Mouse (Mus musculus) heart, embryonic 12.5 days (tissue): ENCODE results near the gene Zic5. TPM values are rescaled to one million over a fixed set of nuclear protein-coding genes. Genes with fewer than 3 reads are reported as not detected.
"Not testable (repeated sequence)": the region's sequence is repeated elsewhere in the genome, so short reads cannot be mapped to it uniquely, and the experiment has no call there.

Experiments
- ATAC-seq: fragments of 200-750 bp; cut with Nextera tagmentation; 2 replicates; pipeline ENCODE4 v1.8.0; 2017; ENCODE audit warnings: moderate TSS enrichment, moderate library complexity; ENCODE audit not compliant: insufficient number of reproducible peaks, low FRiP score
- H3K27ac ChIP-seq: fragments of 300-500 bp; sonication (generic); 2 replicates; pipeline ENCODE4 v1.5.1; 2016; ENCODE audit warnings: mild to moderate bottlenecking, moderate library complexity; ENCODE audit not compliant: poor library complexity, severe bottlenecking
- H3K27me3 ChIP-seq: fragments of 300-500 bp; sonication (generic); replicated peaks from 2 replicates; pipeline ENCODE4 v1.6.1; 2016; ENCODE audit warnings: mild to moderate bottlenecking, moderate library complexity
- H3K36me3 ChIP-seq: fragments of 300-500 bp; sonication (generic); 2 replicates; pipeline ENCODE4 v1.6.1; 2016; ENCODE audit warnings: mild to moderate bottlenecking, moderate library complexity
- H3K4me1 ChIP-seq: fragments of 300-500 bp; sonication (generic); replicated peaks from 2 replicates; pipeline ENCODE4 v1.6.1; 2016; ENCODE audit warnings: mild to moderate bottlenecking
- H3K4me2 ChIP-seq: fragments of 300-500 bp; sonication (generic); 2 replicates; pipeline ENCODE4 v1.6.1; 2016; ENCODE audit warnings: mild to moderate bottlenecking, moderate library complexity
- H3K4me3 ChIP-seq: fragments of 300-500 bp; sonication (generic); 2 replicates; pipeline ENCODE4 v1.5.1; 2016; ENCODE audit warnings: mild to moderate bottlenecking
- H3K9ac ChIP-seq: fragments of 300-500 bp; sonication (generic); 2 replicates; pipeline ENCODE4 v1.6.1; 2016; ENCODE audit warnings: mild to moderate bottlenecking, moderate library complexity
- H3K9me3 ChIP-seq: fragments of 300-500 bp; sonication (generic); replicated peaks from 2 replicates; pipeline ENCODE4 v1.6.1; 2016; ENCODE audit warnings: mild to moderate bottlenecking, moderate library complexity
- WGBS: fragments of 180-500 bp; shearing (Covaris S2); methylation state at CpG from one replicate; pipeline ENCODE4 v1.1.7; 2016; 5-methylcytosine and 5-hydroxymethylcytosine counted together
- polyA plus RNA-seq: library from polyadenylated mRNA; unstranded; fragments of >200 nt; fragmentation: Nextera tagmentation; extraction: Ambion mirVana; gene quantifications from 2 replicates; pipeline ENCODE4 v1.2.1, GENCODE M21; 2016

Gene Zic5
- polyA plus RNA-seq, 1 experiment from 2014 or later: 0.04 TPM

DNA sequence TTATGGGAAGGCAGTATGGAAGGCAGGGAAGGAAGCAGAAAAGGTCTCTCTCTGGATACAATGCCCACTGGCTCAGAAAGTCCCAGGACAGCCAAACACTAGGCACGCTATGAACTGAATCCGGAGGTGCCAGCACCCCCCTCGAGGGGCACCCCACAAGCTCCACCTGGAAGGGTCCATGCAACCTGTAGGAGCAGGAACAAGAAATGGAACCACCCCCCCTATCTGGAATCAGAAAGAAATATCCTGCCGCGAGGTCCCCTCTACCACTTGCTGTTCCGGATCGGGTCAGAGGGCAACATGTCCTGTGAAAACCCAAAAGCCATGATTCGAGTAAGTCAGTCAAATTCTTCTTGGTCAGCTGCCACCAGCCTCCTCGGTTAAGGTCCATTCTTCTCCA lies 3.5 kb downstream of the Zic5 start:
- 31% methylated on average over 9 of the region's 9 CpGs for WGBS
- no peaks in the 10 kb centered on the region for H3K9me3 ChIP-seq
- H3K27ac ChIP-seq: no peak overlapping the region
- H3K4me2 ChIP-seq: no peak overlapping the region
- ATAC-seq: no peak
- H3K36me3 ChIP-seq: no peaks in the 10 kb centered on the region
- no peak overlapping the region for H3K4me3 ChIP-seq
- H3K4me1 ChIP-seq: peaks cover 19% of the 10 kb centered on the region
- no peak overlapping the region for H3K9ac ChIP-seq
- peaks cover 72% of the 10 kb centered on the region for H3K27me3 ChIP-seq

DNA sequence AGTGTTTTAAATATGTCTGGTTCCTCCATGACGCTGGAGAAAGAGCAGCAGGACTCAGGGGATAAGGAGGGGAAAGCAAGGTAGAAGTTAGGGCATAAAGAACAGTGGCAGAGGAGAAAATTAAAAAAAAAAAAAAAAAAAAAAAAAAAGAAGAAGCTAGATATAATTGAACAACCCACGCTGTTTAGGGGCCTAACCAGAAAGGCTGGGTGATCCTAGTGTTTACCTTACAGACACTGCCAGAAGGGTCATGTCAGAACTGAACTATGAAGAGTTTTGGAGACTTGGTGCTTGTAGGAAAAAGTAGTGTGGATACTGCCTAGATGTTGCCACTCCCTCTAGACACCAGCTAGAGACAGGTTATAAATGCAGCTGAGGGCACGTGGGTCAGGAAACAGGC lies 4.0 kb downstream of the Zic5 start:
- WGBS: 53% methylated on average over 3 of the region's 3 CpGs
- H3K27ac ChIP-seq: no peak overlapping the region
- no peaks in the 10 kb centered on the region for H3K36me3 ChIP-seq
- H3K4me3 ChIP-seq: no peak overlapping the region
- no peaks in the 10 kb centered on the region for H3K9me3 ChIP-seq
- no peak overlapping the region for H3K9ac ChIP-seq
- no peak overlapping the region for H3K4me2 ChIP-seq
- H3K4me1 ChIP-seq: peaks cover 19% of the 10 kb centered on the region
- H3K27me3 ChIP-seq: peaks cover 68% of the 10 kb centered on the region
- no peak for ATAC-seq

DNA sequence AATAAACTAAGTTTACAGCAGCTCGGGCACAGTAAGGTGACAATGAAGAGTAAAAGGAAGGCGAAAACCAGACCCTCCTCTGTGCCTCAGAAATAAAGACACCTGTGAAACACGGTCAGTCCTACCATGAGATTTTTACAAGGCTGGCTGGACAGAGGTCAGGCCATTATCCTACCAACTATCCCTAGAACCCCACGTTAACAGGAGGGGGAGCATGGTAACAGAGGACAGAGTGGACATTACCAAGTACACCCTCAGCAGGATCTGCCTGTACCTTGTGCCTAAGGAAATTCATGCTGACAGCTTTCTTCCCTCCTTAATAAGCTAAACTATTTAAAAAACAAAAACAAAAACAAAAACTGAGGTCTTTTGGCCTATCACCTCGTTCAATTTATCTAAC lies 5.3 kb downstream of the Zic5 start:
- H3K27me3 ChIP-seq: peaks cover 67% of the 10 kb centered on the region
- H3K4me2 ChIP-seq: no peak overlapping the region
- no peak overlapping the region for H3K9ac ChIP-seq
- H3K4me3 ChIP-seq: no peak overlapping the region
- H3K9me3 ChIP-seq: no peaks in the 10 kb centered on the region
- H3K4me1 ChIP-seq: peaks cover 16% of the 10 kb centered on the region
- no peaks in the 10 kb centered on the region for H3K36me3 ChIP-seq
- H3K27ac ChIP-seq: no peak overlapping the region
- 57% methylated on average over 5 of the region's 5 CpGs for WGBS
- no peak for ATAC-seq

DNA sequence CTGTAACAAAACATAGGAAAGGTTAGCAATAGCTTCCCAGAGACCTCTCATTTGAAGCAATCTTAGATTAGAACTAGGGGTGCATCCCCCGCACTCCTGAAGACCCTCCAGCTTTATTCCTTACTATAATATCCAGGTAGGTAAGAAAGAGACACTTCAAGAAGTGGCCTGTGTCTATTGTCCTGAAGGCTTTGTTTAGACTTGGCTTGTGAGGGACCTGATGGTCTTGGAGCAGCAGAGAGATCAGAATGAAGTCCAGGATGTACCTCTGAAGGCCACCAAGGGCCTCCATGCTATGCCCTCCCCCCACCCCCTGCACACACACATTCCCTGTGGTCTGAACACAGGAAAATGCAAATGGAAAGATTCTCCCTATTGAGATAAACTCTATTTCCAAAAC lies 5.7 kb downstream of the Zic5 start:
- peaks cover 12% of the 10 kb centered on the region for H3K4me1 ChIP-seq
- H3K27ac ChIP-seq: no peak overlapping the region
- no peaks in the 10 kb centered on the region for H3K36me3 ChIP-seq
- H3K4me2 ChIP-seq: no peak overlapping the region
- H3K4me3 ChIP-seq: no peak overlapping the region
- H3K9ac ChIP-seq: no peak overlapping the region
- ATAC-seq: no peak
- H3K27me3 ChIP-seq: peaks cover 67% of the 10 kb centered on the region
- WGBS: 84% methylated on average over 1 of the region's 1 CpGs
- H3K9me3 ChIP-seq: no peaks in the 10 kb centered on the region

DNA sequence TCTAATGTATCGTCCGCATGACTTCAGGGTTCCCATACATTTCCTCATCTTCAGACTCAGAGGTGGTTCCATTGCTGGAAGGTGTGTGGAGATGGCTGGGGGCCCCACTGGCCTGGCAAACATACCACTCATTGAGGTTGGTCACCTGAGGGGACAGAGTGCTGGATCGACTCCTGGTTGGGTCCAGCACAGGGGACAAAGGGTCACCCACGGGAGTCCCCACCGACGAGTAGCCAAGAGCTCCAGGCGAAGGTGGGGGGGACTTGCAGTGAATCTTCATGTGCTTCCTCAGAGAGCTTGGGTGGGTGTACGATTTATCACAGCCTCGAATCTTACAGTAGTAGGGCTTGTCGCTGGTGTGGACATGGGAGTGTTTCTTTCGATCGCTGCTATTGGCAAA lies 6.1 kb downstream of the Zic5 start:
- not testable (repeated sequence) for ATAC-seq, H3K4me3 ChIP-seq, H3K27ac ChIP-seq, H3K4me2 ChIP-seq, H3K9ac ChIP-seq, H3K36me3 ChIP-seq, H3K9me3 ChIP-seq, H3K4me1 ChIP-seq
- WGBS: 81% methylated on average over 10 of the region's 12 CpGs
- H3K27me3 ChIP-seq: peaks cover 66% of the 10 kb centered on the region

DNA sequence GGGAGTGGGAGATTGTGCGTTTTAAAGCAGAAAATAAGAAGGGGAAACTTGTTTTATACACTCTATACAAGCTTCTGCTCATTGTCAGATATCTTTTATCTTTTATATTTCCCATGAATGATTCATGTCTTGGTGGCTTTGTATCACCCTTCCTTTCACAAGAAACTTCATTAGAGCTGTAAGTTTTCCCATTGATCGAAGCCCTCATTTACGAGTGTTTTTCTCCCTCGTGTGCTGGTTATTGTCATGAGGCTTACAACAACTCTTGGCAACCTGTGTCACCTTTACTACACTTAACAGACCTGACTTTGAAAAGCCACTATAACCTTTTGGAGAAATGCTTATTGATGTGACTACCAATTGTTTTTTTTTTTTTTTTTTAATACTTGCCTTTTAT lies 9.9 kb downstream of the Zic5 start:
- WGBS: 76% methylated on average over 4 of the region's 4 CpGs
- no peak for ATAC-seq
- no peaks in the 10 kb centered on the region for H3K36me3 ChIP-seq

DNA sequence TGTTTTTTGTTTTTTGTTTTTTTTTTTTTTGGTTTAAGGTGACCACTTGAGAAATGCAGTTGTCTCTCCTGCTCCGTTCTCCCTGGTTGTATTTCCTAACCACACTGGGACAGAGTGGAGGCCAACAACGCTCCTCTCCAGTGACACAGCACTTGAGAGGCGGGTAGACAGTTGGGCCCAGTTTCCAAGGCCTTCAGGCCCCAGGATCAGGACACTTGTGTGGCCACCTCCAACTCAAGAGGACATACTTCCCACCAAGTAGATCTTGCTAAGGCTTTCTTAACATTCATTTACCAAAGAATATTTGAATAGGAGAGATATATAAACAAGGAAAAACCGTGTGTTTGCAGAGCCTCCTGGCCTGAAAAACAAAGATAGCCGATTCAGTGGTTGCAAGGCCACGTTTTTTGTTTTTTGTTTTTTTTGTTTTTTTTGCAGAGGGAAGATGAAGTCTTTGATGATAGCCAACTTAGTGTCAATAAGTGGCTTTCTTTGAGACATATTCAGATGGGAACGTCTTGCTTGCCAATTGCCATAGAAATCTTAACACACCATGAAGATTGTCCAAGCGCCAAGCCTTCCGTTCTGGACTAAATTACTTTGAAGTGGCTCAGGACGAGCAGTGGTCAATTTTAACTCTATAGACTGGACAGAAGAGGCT lies 10.4 kb downstream of the Zic5 start:
- Histone ChIP-seq H3K9me3 (no peaks in the 10 kb centered on the region), H3K4me1 (peaks cover 18% of the 10 kb centered on the region), H3K27me3 (peaks cover 71% of the 10 kb centered on the region), H3K4me3 (no peak overlapping the region), H3K4me2 (no peak overlapping the region), H3K27ac (no peak overlapping the region), H3K36me3 (no peaks in the 10 kb centered on the region), H3K9ac (no peak overlapping the region)
- no peak for ATAC-seq
- 71% methylated on average over 10 of the region's 10 CpGs for WGBS

More for the DNA sequence above, 9.9 kb downstream of the Zic5 start:
- no peak overlapping the region for H3K9ac ChIP-seq
- no peaks in the 10 kb centered on the region for H3K9me3 ChIP-seq
- H3K4me2 ChIP-seq: no peak overlapping the region
- H3K27me3 ChIP-seq: peaks cover 71% of the 10 kb centered on the region
- H3K4me3 ChIP-seq: no peak overlapping the region
- no peak overlapping the region for H3K27ac ChIP-seq
- H3K4me1 ChIP-seq: peaks cover 13% of the 10 kb centered on the region

DNA sequence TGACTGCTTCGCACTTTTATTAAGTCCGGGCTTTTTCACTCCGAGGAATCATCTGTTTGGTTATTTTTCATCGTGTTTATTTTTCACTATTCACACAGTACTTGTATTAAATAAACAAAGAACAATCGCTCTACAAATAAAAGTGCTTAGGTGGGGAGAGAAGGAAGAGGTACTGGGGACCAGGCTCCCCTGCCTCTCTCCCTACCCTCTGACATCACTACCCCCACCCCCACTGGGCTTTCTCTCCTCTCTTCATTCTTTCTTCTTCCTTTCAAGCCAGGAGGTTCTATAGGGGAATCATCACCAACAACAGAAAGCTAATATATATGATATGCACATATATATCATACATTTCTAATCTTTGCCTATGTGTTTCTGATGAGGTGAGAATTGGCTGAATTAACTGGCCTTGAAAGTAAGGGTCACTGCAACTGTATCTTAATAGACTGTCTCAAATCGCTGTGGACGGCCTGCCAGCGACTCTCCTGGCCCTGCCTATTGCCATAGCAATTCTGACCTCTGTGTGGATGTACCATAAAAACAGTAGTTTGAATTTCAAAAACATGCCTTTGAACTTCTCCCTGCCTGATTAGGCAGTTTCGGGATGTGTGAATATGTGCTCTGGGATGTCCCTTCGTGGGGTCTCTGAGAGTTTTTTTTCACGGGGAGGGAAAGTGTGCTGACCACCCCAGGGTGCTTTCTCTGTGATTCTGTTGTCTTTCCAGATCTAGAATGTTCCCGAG lies 11.3 kb downstream of the Zic5 start:
- Histone ChIP-seq H3K9ac (no peak overlapping the region), H3K9me3 (no peaks in the 10 kb centered on the region), H3K36me3 (no peaks in the 10 kb centered on the region), H3K4me2 (peak overlapping the region; percentile 67), H3K27ac (no peak overlapping the region), H3K4me3 (peak overlapping the region; percentile 41), H3K4me1 (peaks cover 22% of the 10 kb centered on the region), H3K27me3 (peaks cover 74% of the 10 kb centered on the region)
- 21% methylated on average over 12 of the region's 12 CpGs for WGBS
- ATAC-seq: no peak

DNA sequence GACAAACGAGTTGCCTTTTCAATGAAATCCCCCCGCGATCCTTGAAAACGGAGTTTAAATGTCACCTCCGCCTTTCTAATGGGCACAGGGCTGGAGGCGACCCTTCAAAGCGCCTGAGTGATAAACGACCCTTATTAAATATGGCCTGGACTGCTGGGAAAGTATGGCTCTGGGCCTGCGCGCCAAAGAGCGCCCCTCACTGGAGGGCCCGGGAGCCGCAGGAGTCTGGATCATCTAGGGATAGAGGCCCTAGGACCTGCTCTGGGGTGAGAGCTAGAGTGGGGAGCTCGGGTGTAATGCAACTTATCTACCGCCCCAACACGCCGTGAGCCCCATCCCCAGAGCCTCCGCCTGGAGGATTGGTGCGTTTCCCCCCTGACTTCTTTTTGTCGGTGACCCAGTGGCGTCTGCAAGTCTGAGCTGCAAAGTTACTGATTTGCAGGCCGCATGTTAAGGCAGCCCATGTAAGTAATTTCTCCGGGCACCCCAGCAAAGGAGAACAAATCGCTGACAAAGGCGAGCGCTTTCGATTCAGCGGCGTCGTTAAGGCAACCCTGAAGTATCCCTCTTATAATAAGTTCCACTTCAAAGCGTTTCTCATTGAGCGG lies 12.0 kb downstream of the Zic5 start:
- no peaks in the 10 kb centered on the region for H3K9me3 ChIP-seq
- H3K4me1 ChIP-seq: peaks cover 22% of the 10 kb centered on the region
- 8% methylated on average over 32 of the region's 32 CpGs for WGBS
- H3K36me3 ChIP-seq: no peaks in the 10 kb centered on the region
- peaks cover 76% of the 10 kb centered on the region for H3K27me3 ChIP-seq
- ATAC-seq: no peak
- H3K4me2 ChIP-seq: peak overlapping the region; percentile 67
- 0 out of 2 replicates have a peak overlapping the region, but pooled peaks have one; percentile 23 for H3K9ac ChIP-seq
- H3K27ac ChIP-seq: no peak overlapping the region
- peak overlapping the region; percentile 41 for H3K4me3 ChIP-seq

DNA sequence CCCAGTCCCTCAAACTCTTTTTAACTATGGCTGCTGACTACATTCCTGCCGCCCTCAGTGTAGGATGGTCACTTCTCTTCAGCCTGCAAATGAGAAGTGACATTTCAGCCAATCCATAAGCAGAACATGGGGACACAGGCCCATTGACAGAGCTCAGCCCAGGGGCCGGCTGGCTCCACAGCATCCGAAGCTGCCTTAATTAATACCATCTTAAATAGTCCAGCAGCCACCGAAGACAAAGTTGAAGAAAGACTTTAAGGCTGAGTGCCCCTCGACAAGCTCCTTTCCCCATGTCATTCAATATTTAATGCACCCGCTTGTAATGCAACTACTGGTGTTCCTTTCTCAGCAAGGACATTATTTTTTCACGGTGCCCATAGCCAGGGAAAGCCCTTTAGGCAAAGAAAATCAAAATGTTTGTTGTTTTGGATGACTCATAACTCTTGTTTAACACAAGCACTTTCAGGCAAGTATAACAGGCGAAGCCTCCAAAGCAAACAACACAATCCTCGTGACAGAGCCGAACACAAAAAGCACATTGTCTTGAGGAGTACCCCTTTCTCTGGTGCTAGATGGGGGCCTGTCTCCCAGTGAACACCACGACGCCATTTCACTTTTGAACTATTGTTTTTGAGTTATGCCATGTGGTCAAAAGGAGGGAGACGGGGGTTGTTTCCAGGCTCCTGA lies 12.6 kb downstream of the Zic5 start:
- Histone ChIP-seq H3K27me3 (peaks cover 81% of the 10 kb centered on the region), H3K9me3 (no peaks in the 10 kb centered on the region), H3K9ac (no peak overlapping the region), H3K27ac (no peak overlapping the region), H3K36me3 (no peaks in the 10 kb centered on the region), H3K4me3 (no peak overlapping the region), H3K4me2 (peak overlapping the region; percentile 67), H3K4me1 (peaks cover 22% of the 10 kb centered on the region)
- 51% methylated on average over 13 of the region's 13 CpGs for WGBS
- ATAC-seq: no peak

DNA sequence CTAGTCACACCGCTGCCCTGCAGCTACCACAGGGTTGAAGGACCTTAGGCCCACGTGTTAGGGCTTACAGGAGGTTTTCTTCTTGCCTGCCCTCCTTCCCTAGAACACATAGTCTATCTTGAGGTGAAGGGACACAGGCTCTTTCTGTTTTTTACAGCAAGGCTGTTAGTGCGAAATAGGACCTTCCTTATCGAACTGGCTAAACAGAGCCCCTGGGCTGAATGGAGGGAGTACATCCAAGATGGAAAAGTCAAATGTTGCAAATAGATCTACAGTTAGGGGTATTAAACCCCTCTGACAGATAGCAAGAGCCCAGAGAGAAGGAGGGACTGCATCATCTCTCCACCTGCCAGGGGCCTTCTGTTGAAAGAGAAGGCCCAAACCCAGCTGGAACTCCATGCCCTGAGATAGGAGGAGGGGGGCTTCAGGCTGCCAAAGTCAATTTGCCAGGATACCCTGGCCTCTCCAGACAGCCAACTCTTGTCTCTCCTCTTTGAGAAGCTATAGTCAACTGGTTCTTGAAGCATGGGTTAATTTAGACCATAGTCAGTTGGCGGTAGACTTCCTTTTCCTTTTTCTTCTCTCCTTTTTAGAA lies 13.8 kb downstream of the Zic5 start:
- Histone ChIP-seq H3K36me3 (no peaks in the 10 kb centered on the region), H3K4me2 (peak overlapping the region; percentile 90; the same call in 1 of the 2 replicates), H3K4me3 (peak overlapping the region; percentile 49; the same call in 1 of the 2 replicates), H3K27ac (no peak overlapping the region), H3K9me3 (no peaks in the 10 kb centered on the region), H3K27me3 (peaks cover 91% of the 10 kb centered on the region), H3K9ac (no peak overlapping the region), H3K4me1 (peaks cover 22% of the 10 kb centered on the region)
- WGBS: 70% methylated on average over 5 of the region's 5 CpGs
- ATAC-seq: no peak
